Comparison of ENCODE assay signal across 23 mouse cellular contexts in the genomic region with DNA sequence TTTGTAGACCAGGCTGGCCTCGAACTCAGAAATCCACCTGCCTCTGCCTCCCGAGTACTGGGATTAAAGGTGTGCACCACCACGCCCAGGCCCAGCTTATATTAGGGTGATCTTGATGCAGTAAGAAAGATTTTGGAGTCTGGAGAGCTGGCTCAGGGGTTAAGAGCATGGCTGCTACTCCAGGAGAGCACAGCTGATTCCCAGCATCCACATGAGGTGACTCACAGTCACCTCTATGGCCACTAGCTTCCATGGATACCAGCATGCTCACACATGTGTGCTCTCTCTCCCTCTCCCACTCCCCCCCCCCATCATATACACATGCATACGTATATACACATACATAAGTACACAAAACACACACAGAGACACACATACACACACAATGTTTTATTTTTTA. TPM values are rescaled to one million over a fixed set of nuclear protein-coding genes. Genes with fewer than 3 reads are reported as not detected.
"Had no signal": no experiment of that assay in that cellular context is flagged by ENCODE, and none has a peak within 500 bp of the region (broad histone marks: within the 10 kb centered on the region; RNA-seq: fewer than 3 reads in every experiment).

No protein-coding gene starts in this region.

- H3K27me3 ChIP-seq: kidney, embryonic 15.5 days; limb, embryonic 13.5 days; stomach, embryonic 15.5 days had no signal

- ATAC-seq: midbrain, embryonic 16.5 days had no signal

- H3K9ac ChIP-seq: kidney, embryonic 15.5 days; limb, embryonic 13.5 days; lung, embryonic 14.5 days; stomach, embryonic 15.5 days had no signal

- H3K36me3 ChIP-seq: kidney, embryonic 15.5 days; limb, embryonic 13.5 days; midbrain, embryonic 10.5 days; stomach, embryonic 15.5 days had no signal

- H3K9me3 ChIP-seq: kidney, embryonic 15.5 days; limb, embryonic 13.5 days; midbrain, embryonic 10.5 days; stomach, embryonic 15.5 days had no signal

- H3K4me1 ChIP-seq: stomach, embryonic 15.5 days had no signal

- H3K4me2 ChIP-seq: stomach, embryonic 15.5 days had no signal

- H3K4me3 ChIP-seq: limb, embryonic 13.5 days; stomach, embryonic 15.5 days had no signal

- H3K27ac ChIP-seq: kidney, embryonic 15.5 days; limb, embryonic 13.5 days; stomach, embryonic 15.5 days had no signal

- DNase-seq: kidney, adult 2 months; kidney, postnatal 14 days; layer of hippocampus, adult 9-11 months; layer of hippocampus, postnatal 36 days; lung, embryonic 14.5 days; lung, postnatal 10 days; lung, postnatal 4 days; right cerebral cortex, postnatal 14 days; thymus, adult 2 months; thymus, postnatal 25 days had no signal

RNA-seq across cellular contexts. Expression of a gene that starts 16.9 kb away (rescaled TPM):
- total RNA-seq: neutrophil, adult 5-6 weeks had no signal

RNA-seq across cellular contexts. Expression of a gene that starts 48.3 kb away (rescaled TPM):
- total RNA-seq: layer of hippocampus, postnatal 36 days; left cerebral cortex, adult 8-10 months; left cerebral cortex, postnatal 25 days; megakaryocyte, adult 5-6 weeks; neutrophil, adult 5-6 weeks had no signal
- polyA plus RNA-seq: kidney, adult 2 months; kidney, embryonic 15.5 days; large intestine, adult 2 months; lung, embryonic 14.5 days; spleen, adult 2 months; stomach, embryonic 15.5 days; testis, adult 2 months; urinary bladder, adult 2 months had no signal
